Mouse (Mus musculus): ENCODE measurements around the gene Gprc6a.

Gprc6a gene

GRCm38 (mm10) chr10:51631411-51632136 lies at the start of gene Gprc6a:
Gene Gprc6a, minus strand, starts transcription at chr10:51631461.
- no peak for DNase-seq (ENCODE audit: low spot score in 2 of 2)

- DNase-seq (ENCODE audit: low spot score in 2 of 2), result no peak
Observed at GRCm38 (mm10) chr10:51678251-51678639, 47.0 kb upstream of the Gprc6a start.

- peak in 1 of 2 experiments; percentile 16 for DNase-seq (ENCODE audit: low spot score in 2 of 2)
Observed at GRCm38 (mm10) chr10:51677548-51678250, 46.4 kb upstream of the Gprc6a start, which contains the start of gene Rfx6. Gene Rfx6, plus strand, starts transcription at chr10:51677756.

- no peak for DNase-seq (ENCODE audit: low spot score in 2 of 2)
Observed at GRCm38 (mm10) chr10:51672082-51672779, 41.0 kb upstream of the Gprc6a start.

- DNase-seq (ENCODE audit: low spot score in 2 of 2), result no peak
Observed at GRCm38 (mm10) chr10:51671583-51671982, 40.3 kb upstream of the Gprc6a start.

- DNase-seq (ENCODE audit: low spot score in 2 of 2), result no peak
Observed at GRCm38 (mm10) chr10:51669334-51669733, 38.1 kb upstream of the Gprc6a start.

- no peak for DNase-seq (ENCODE audit: low spot score in 2 of 2)
Observed at GRCm38 (mm10) chr10:51657324-51657723, 26.1 kb upstream of the Gprc6a start.

GRCm38 (mm10) chr10:51649506-51650221 lies 18.4 kb upstream of the Gprc6a start:
- no peak for DNase-seq (ENCODE audit: low spot score in 2 of 2)

- DNase-seq (ENCODE audit: low spot score in 2 of 2), result no peak
Observed at GRCm38 (mm10) chr10:51621193-51621592, 10.1 kb downstream of the Gprc6a start.

- no peak for DNase-seq (ENCODE audit: low spot score in 2 of 2)
Observed at GRCm38 (mm10) chr10:51620126-51620525, 11.1 kb downstream of the Gprc6a start.

- DNase-seq (ENCODE audit: low spot score in 2 of 2), result no peak
Observed at GRCm38 (mm10) chr10:51618538-51618937, 12.7 kb downstream of the Gprc6a start.

- DNase-seq (ENCODE audit: low spot score in 2 of 2), result no peak
Observed at GRCm38 (mm10) chr10:51614826-51615590, 16.3 kb downstream of the Gprc6a start.

GRCm38 (mm10) chr10:51613421-51613820 lies 17.8 kb downstream of the Gprc6a start:
- no peak for DNase-seq (ENCODE audit: low spot score in 2 of 2)

- DNase-seq (ENCODE audit: low spot score in 2 of 2), result no peak
Observed at GRCm38 (mm10) chr10:51611969-51612682, 19.1 kb downstream of the Gprc6a start.

- no peak for DNase-seq (ENCODE audit: low spot score in 2 of 2)
Observed at GRCm38 (mm10) chr10:51609741-51610425, 21.4 kb downstream of the Gprc6a start.

- no peak for DNase-seq (ENCODE audit: low spot score in 2 of 2)
Observed at GRCm38 (mm10) chr10:51596928-51597635, 34.2 kb downstream of the Gprc6a start.

- no peak for DNase-seq (ENCODE audit: low spot score in 2 of 2)
Observed at GRCm38 (mm10) chr10:51595001-51595931, 36.0 kb downstream of the Gprc6a start.

GRCm38 (mm10) chr10:51591574-51591973 lies 39.7 kb downstream of the Gprc6a start:
- DNase-seq (ENCODE audit: low spot score in 2 of 2), result no peak

Data from cerebellum, postnatal 4 days (tissue).